Mouse (Mus musculus): ENCODE measurements at regions not wholly inside any gene's neighbourhood (a gene's known extent, or its start where the extent isn't known, plus 50 kb on each side); places are given as distances from the start of the nearest gene placed in this dataset.

DNA sequence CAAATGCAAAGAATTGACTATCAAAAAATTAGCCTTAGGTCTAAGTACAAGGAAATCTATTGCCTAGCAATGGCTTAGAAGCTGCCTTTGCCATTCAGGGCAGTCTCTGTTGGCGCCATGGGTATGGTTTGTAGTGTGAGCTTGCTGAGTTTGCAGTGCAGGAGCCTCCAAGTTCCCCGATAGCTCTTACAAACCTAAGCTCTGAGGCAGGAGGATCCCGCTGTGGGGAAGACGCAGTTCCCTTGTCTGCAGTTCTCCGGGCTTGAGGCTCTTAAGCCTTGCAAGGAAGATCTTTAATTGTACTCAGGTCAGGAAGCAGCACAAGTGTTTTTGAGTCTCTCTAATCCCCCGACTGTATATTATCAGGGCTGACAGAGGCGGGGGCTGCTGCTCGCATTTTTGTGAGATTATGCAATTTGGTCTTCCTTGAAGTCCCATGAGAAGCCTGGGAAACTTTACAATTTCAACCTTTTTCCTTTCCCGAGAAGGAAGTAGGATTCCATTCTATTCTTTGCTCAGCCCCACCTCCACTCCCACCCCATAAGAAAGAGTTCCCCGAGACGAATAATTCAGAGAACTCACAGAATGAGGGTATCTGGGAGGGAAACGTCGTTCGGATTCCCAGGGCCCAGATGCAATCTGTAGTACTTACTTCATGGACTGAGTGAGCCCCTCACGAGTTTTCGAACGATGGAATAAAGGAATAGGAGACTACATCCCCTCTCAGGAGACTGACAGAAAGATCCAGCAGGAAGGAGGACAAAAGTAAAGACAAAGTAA, 99.0 kb upstream of the Mark1 start:
- 12% methylated on average over 17 of the region's 17 CpGs for WGBS
- ATAC-seq (ENCODE audit: insufficient number of reproducible peaks, insufficient read depth, low FRiP score, low read depth), result no peak
- peak overlapping the region; percentile 20; the same call in 1 of the 2 replicates for H3K4me2 ChIP-seq (replicated peaks; ENCODE audit: low read depth, low read length)

DNA sequence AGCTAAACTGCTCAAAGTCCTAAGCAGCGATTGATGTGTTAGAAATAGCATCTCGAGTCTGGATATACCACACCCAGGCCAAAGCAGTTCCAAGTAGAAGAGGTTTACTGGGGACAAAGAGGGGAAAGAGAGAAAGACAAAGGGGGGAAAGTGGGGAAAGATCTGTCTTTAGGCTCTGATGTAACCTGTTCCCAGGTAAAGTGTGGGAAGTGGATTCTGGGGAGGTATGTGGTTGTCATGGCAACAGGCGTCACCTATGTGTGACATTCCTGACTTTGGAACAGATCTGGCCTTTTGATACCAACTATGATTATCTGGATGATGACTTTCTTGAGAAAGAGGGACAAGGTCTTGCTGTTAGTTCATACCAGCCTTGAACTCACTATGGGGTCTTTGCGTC, 97.4 kb upstream of the Mark1 start:
- Histone ChIP-seq H3K36me3 (ENCODE audit: control insufficient read depth, insufficient read depth, low read length) (no peaks in the 10 kb centered on the region), H3K4me1 (ENCODE audit: control insufficient read depth, insufficient read depth, low read length) (peaks cover 19% of the 10 kb centered on the region), H3K4me3 (ENCODE audit: low read depth, low read length) (no peak overlapping the region), H3K9me3 (ENCODE audit: control insufficient read depth, low read depth, low read length) (no peaks in the 10 kb centered on the region), H3K9ac (replicated peaks; ENCODE audit: low read depth, low read length) (no peak overlapping the region), H3K27ac (ENCODE audit: low read length) (no peak overlapping the region), H3K27me3 (ENCODE audit: control insufficient read depth, insufficient read depth, low read length) (0 out of 2 replicates have a peak, but pooled peaks cover 3% of the 10 kb centered on the region), H3K4me2 (replicated peaks; ENCODE audit: low read depth, low read length) (no peak overlapping the region)
- ATAC-seq (ENCODE audit: insufficient number of reproducible peaks, insufficient read depth, low FRiP score, low read depth), result no peak
- WGBS, result 74% methylated on average over 4 of the region's 4 CpGs

More for the DNA sequence above, 99.0 kb upstream of the Mark1 start:
- H3K27me3 ChIP-seq (ENCODE audit: control insufficient read depth, insufficient read depth, low read length), result 0 out of 2 replicates have a peak, but pooled peaks cover 3% of the 10 kb centered on the region
- H3K4me3 ChIP-seq (ENCODE audit: low read depth, low read length), result no peak overlapping the region
- no peak overlapping the region; the same call in 1 of the 2 replicates for H3K27ac ChIP-seq (ENCODE audit: low read length)
- no peaks in the 10 kb centered on the region for H3K9me3 ChIP-seq (ENCODE audit: control insufficient read depth, low read depth, low read length)
- peaks cover 14% of the 10 kb centered on the region; the same call in 1 of the 2 replicates for H3K4me1 ChIP-seq (ENCODE audit: control insufficient read depth, insufficient read depth, low read length)
- no peaks in the 10 kb centered on the region for H3K36me3 ChIP-seq (ENCODE audit: control insufficient read depth, insufficient read depth, low read length)
- H3K9ac ChIP-seq (replicated peaks; ENCODE audit: low read depth, low read length), result no peak overlapping the region

DNA sequence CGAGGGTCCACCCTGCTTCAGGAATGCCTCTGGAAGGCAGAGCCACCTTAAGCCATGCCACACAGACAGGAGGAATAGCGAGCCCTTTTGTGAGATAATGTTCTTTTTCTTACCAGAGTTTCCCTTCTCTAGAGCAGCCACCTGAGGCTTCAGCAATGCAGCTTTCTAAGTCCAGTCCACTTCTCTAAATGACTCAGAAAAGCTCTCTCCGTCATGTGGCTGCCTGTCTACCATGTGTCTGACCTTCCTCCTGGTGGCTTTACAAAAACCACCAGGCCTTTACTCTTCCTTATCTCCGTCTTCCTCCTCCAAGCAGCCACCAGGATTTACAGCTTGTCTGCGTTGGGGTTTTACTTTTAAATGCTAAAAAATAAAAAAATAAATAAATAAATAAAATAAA, 93.4 kb upstream of the Mark1 start:
- no peak for ATAC-seq (ENCODE audit: insufficient number of reproducible peaks, insufficient read depth, low FRiP score, low read depth)
- Histone ChIP-seq H3K4me3 (ENCODE audit: low read depth, low read length) (no peak overlapping the region), H3K4me1 (ENCODE audit: control insufficient read depth, insufficient read depth, low read length) (peaks cover 13% of the 10 kb centered on the region), H3K27me3 (ENCODE audit: control insufficient read depth, insufficient read depth, low read length) (no peaks in the 10 kb centered on the region), H3K36me3 (ENCODE audit: control insufficient read depth, insufficient read depth, low read length) (no peaks in the 10 kb centered on the region), H3K9ac (replicated peaks; ENCODE audit: low read depth, low read length) (no peak overlapping the region), H3K9me3 (ENCODE audit: control insufficient read depth, low read depth, low read length) (no peaks in the 10 kb centered on the region), H3K4me2 (replicated peaks; ENCODE audit: low read depth, low read length) (no peak overlapping the region), H3K27ac (ENCODE audit: low read length) (no peak overlapping the region)
- WGBS, result 92% methylated on average over 5 of the region's 5 CpGs

- ATAC-seq (ENCODE audit: insufficient number of reproducible peaks, insufficient read depth, low FRiP score, low read depth), result peak; percentile 56; the same call in 1 of the 2 replicates
- H3K4me3 ChIP-seq (ENCODE audit: low read depth, low read length), result no peak overlapping the region
- H3K27ac ChIP-seq (ENCODE audit: low read length), result no peak overlapping the region
- H3K9me3 ChIP-seq (ENCODE audit: control insufficient read depth, low read depth, low read length), result no peaks in the 10 kb centered on the region
- no peaks in the 10 kb centered on the region for H3K27me3 ChIP-seq (ENCODE audit: control insufficient read depth, insufficient read depth, low read length)
- H3K36me3 ChIP-seq (ENCODE audit: control insufficient read depth, insufficient read depth, low read length), result no peaks in the 10 kb centered on the region
- peaks cover 13% of the 10 kb centered on the region for H3K4me1 ChIP-seq (ENCODE audit: control insufficient read depth, insufficient read depth, low read length)
- WGBS, result 17% methylated on average over 21 of the region's 21 CpGs
- H3K4me2 ChIP-seq (replicated peaks; ENCODE audit: low read depth, low read length), result peak overlapping the region; percentile 12; the same call in 1 of the 2 replicates
- H3K9ac ChIP-seq (replicated peaks; ENCODE audit: low read depth, low read length), result no peak overlapping the region
Observed at GRCm38 (mm10) chr1:185091816-185092558, 92.6 kb upstream of the Mark1 start.

GRCm38 (mm10) chr1:185089196-185089595, 89.8 kb upstream of the Mark1 start:
- Histone ChIP-seq H3K27me3 (ENCODE audit: control insufficient read depth, insufficient read depth, low read length) (no peaks in the 10 kb centered on the region), H3K4me1 (ENCODE audit: control insufficient read depth, insufficient read depth, low read length) (peaks cover 13% of the 10 kb centered on the region), H3K9ac (replicated peaks; ENCODE audit: low read depth, low read length) (no peak overlapping the region), H3K27ac (ENCODE audit: low read length) (no peak overlapping the region), H3K9me3 (ENCODE audit: control insufficient read depth, low read depth, low read length) (no peaks in the 10 kb centered on the region), H3K4me3 (ENCODE audit: low read depth, low read length) (no peak overlapping the region), H3K4me2 (replicated peaks; ENCODE audit: low read depth, low read length) (no peak overlapping the region), H3K36me3 (ENCODE audit: control insufficient read depth, insufficient read depth, low read length) (no peaks in the 10 kb centered on the region)
- ATAC-seq (ENCODE audit: insufficient number of reproducible peaks, insufficient read depth, low FRiP score, low read depth), result no peak
- WGBS, result 94% methylated on average over 2 of the region's 2 CpGs

DNA sequence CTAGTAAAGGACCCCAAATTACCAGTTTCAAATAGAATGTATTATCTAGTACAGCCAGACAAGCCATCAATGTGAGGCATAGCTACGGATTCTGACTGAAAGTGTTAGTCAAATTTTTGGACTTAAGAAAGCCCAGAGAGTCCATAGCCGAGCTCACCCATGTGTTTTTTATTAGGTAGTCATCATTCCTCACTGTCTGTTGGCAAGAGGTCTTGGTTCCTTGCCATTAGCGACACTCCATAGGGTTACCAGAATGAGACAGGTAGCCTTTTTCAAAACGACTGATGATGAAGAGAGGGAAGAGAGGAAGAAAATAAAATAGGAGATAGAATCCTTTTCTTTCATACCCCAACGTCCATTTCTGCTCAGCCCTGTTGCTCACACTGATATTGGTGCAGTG, 83.8 kb upstream of the Mark1 start:
- 65% methylated on average over 5 of the region's 5 CpGs for WGBS
- Histone ChIP-seq H3K4me2 (replicated peaks; ENCODE audit: low read depth, low read length) (no peak overlapping the region), H3K9me3 (ENCODE audit: control insufficient read depth, low read depth, low read length) (no peaks in the 10 kb centered on the region), H3K4me3 (ENCODE audit: low read depth, low read length) (no peak overlapping the region), H3K36me3 (ENCODE audit: control insufficient read depth, insufficient read depth, low read length) (no peaks in the 10 kb centered on the region), H3K27ac (ENCODE audit: low read length) (no peak overlapping the region), H3K27me3 (ENCODE audit: control insufficient read depth, insufficient read depth, low read length) (no peaks in the 10 kb centered on the region), H3K9ac (replicated peaks; ENCODE audit: low read depth, low read length) (no peak overlapping the region), H3K4me1 (ENCODE audit: control insufficient read depth, insufficient read depth, low read length) (no peaks in the 10 kb centered on the region)
- no peak for ATAC-seq (ENCODE audit: insufficient number of reproducible peaks, insufficient read depth, low FRiP score, low read depth)

- Histone ChIP-seq H3K4me3 (ENCODE audit: low read depth, low read length) (no peak overlapping the region), H3K4me2 (replicated peaks; ENCODE audit: low read depth, low read length) (no peak overlapping the region), H3K9me3 (ENCODE audit: control insufficient read depth, low read depth, low read length) (no peaks in the 10 kb centered on the region), H3K27ac (ENCODE audit: low read length) (no peak overlapping the region), H3K27me3 (ENCODE audit: control insufficient read depth, insufficient read depth, low read length) (no peaks in the 10 kb centered on the region), H3K36me3 (ENCODE audit: control insufficient read depth, insufficient read depth, low read length) (no peaks in the 10 kb centered on the region), H3K9ac (replicated peaks; ENCODE audit: low read depth, low read length) (no peak overlapping the region), H3K4me1 (ENCODE audit: control insufficient read depth, insufficient read depth, low read length) (no peaks in the 10 kb centered on the region)
- ATAC-seq (ENCODE audit: insufficient number of reproducible peaks, insufficient read depth, low FRiP score, low read depth), result no peak
- 42% methylated on average over 3 of the region's 3 CpGs for WGBS
Observed at GRCm38 (mm10) chr1:185080118-185080517, 80.7 kb upstream of the Mark1 start.

DNA sequence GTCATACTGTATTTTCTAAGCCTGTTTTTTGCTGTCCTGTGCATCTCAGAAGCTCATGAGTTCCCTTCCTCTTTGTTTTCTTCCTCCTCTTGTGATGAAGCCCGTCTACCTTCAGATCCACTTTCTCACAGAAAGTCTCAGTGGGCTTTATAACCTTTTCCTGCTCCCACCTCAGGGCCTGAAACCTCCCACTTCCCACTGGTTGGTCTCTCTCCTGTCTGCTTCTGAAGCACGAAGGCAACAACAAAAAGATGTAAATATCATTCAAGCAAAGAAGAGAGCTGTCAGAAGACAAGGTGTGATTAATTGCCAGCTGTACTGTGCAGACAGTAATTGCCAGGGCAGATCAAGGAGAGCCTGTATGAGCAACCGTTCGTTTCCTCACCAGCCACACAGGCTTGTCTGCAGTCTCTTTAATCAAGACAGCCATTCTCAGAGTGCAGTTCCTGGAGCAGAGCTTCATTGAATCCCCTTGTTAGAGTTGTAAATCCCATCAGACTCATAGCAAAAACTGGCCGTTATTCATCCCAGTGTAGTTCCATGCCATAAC, 80.0 kb upstream of the Mark1 start:
- Histone ChIP-seq H3K27me3 (ENCODE audit: control insufficient read depth, insufficient read depth, low read length) (no peaks in the 10 kb centered on the region), H3K9me3 (ENCODE audit: control insufficient read depth, low read depth, low read length) (no peaks in the 10 kb centered on the region), H3K4me3 (ENCODE audit: low read depth, low read length) (no peak overlapping the region), H3K4me1 (ENCODE audit: control insufficient read depth, insufficient read depth, low read length) (no peaks in the 10 kb centered on the region), H3K4me2 (replicated peaks; ENCODE audit: low read depth, low read length) (no peak overlapping the region), H3K27ac (ENCODE audit: low read length) (no peak overlapping the region), H3K36me3 (ENCODE audit: control insufficient read depth, insufficient read depth, low read length) (no peaks in the 10 kb centered on the region), H3K9ac (replicated peaks; ENCODE audit: low read depth, low read length) (no peak overlapping the region)
- WGBS, result 27% methylated on average over 5 of the region's 5 CpGs
- ATAC-seq (ENCODE audit: insufficient number of reproducible peaks, insufficient read depth, low FRiP score, low read depth), result no peak
